Mouse (Mus musculus): ENCODE data around the gene Nop53. TPM values are rescaled to one million over a fixed set of nuclear protein-coding genes. Genes with fewer than 3 reads are reported as not detected.
A peak's percentile ranks its signal among the peaks of the same experiment; 100 is the strongest.

Gene Nop53
- 109 and 115 TPM in 2 replicates for polyA plus RNA-seq (2015; fragmentation: Nextera tagmentation; extraction: Ambion mirVana)

GRCm38 (mm10) chr7:15945721-15946536 lies at the start of gene Nop53:
Gene Nop53 (minus strand): TSS chr7:15946074.
- Histone ChIP-seq H3K36me3 (ENCODE audit: control insufficient read depth, insufficient read depth) (peaks cover 45% of the 10 kb centered on the region), H3K9me3 (ENCODE audit: control insufficient read depth) (no peaks in the 10 kb centered on the region), H3K9ac (ENCODE audit: low read depth, low read length) (peak within 1 kb of the TSS; percentile 58), H3K4me3 (ENCODE audit: low read depth, low read length) (peak within 1 kb of the TSS; percentile 66), H3K27me3 (replicated peaks; ENCODE audit: control insufficient read depth, insufficient read depth, low read length) (no peaks in the 10 kb centered on the region), H3K4me1 (replicated peaks; ENCODE audit: control insufficient read depth, insufficient read depth, low read length) (no peaks in the 10 kb centered on the region), H3K4me2 (replicated peaks; ENCODE audit: low read depth) (peak within 1 kb of the TSS; percentile 64), H3K27ac (ENCODE audit: low read depth, low read length) (peak within 1 kb of the TSS; percentile 88)
- peak; percentile 89 for ATAC-seq
- TF ChIP-seq CTCF (IDR thresholded peaks at IDR 0.05; ENCODE audit: low read depth), result no peak
- 2% methylated on average over 59 of the region's 59 CpGs for WGBS

GRCm38 (mm10) chr7:15993789-15994188 lies 47.9 kb upstream of the Nop53 start:
- no peaks in the 10 kb centered on the region for H3K27me3 ChIP-seq (replicated peaks; ENCODE audit: control insufficient read depth, insufficient read depth, low read length)
- H3K9ac ChIP-seq (ENCODE audit: low read depth, low read length), result no peak overlapping the region

GRCm38 (mm10) chr7:15993152-15993551 lies 47.3 kb upstream of the Nop53 start:
- peak; percentile 23; the same call in 1 of the 2 replicates for TF ChIP-seq CTCF (IDR thresholded peaks at IDR 0.05; ENCODE audit: low read depth)
- Histone ChIP-seq H3K4me1 (replicated peaks; ENCODE audit: control insufficient read depth, insufficient read depth, low read length) (peaks cover 3% of the 10 kb centered on the region; the same call in 1 of the 2 replicates), H3K27me3 (replicated peaks; ENCODE audit: control insufficient read depth, insufficient read depth, low read length) (no peaks in the 10 kb centered on the region), H3K36me3 (ENCODE audit: control insufficient read depth, insufficient read depth) (peaks cover 40% of the 10 kb centered on the region), H3K4me3 (ENCODE audit: low read depth, low read length) (no peak overlapping the region), H3K27ac (ENCODE audit: low read depth, low read length) (peak overlapping the region; percentile 94), H3K9ac (ENCODE audit: low read depth, low read length) (no peak overlapping the region), H3K4me2 (replicated peaks; ENCODE audit: low read depth) (peak overlapping the region; percentile 0; the same call in 1 of the 2 replicates), H3K9me3 (ENCODE audit: control insufficient read depth) (no peaks in the 10 kb centered on the region)
- peak; percentile 88 for ATAC-seq
- 24% methylated on average over 3 of the region's 3 CpGs for WGBS

More at GRCm38 (mm10) chr7:15993789-15994188, 47.9 kb upstream of the Nop53 start:
- ATAC-seq, result peak; percentile 78
- Histone ChIP-seq H3K4me2 (replicated peaks; ENCODE audit: low read depth) (no peak overlapping the region; the same call in 1 of the 2 replicates), H3K4me3 (ENCODE audit: low read depth, low read length) (no peak overlapping the region), H3K9me3 (ENCODE audit: control insufficient read depth) (no peaks in the 10 kb centered on the region), H3K4me1 (replicated peaks; ENCODE audit: control insufficient read depth, insufficient read depth, low read length) (peaks cover 3% of the 10 kb centered on the region; the same call in 1 of the 2 replicates), H3K36me3 (ENCODE audit: control insufficient read depth, insufficient read depth) (peaks cover 33% of the 10 kb centered on the region), H3K27ac (ENCODE audit: low read depth, low read length) (peak overlapping the region; percentile 94)
- 53% methylated on average over 4 of the region's 4 CpGs for WGBS
- TF ChIP-seq CTCF (IDR thresholded peaks at IDR 0.05; ENCODE audit: low read depth), result no peak

DNA sequence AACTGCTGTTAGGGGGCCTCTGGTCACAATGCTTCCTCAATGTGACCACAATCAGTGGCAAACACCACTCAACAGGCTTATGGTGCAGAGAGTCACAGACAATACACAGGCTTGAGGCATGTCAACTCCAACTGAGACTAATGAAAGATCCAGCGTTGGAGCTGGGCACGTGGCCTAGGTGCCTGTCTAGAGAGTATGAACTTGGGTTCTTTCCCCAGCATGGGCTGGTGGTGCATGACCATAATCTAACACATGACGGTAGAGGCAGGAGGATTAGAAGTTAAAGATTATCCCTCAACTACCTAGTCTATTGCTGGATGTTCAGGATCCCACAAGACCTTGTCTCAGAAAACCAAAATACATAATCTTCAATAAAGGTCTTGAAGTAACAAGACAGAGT lies 45.9 kb upstream of the Nop53 start:
- no peak overlapping the region for H3K9ac ChIP-seq (ENCODE audit: low read depth, low read length)
- TF ChIP-seq CTCF (IDR thresholded peaks at IDR 0.05; ENCODE audit: low read depth), result no peak
- no peak overlapping the region for H3K27ac ChIP-seq (ENCODE audit: low read depth, low read length)
- ATAC-seq, result no peak
- H3K36me3 ChIP-seq (ENCODE audit: control insufficient read depth, insufficient read depth), result peaks cover 47% of the 10 kb centered on the region
- H3K27me3 ChIP-seq (replicated peaks; ENCODE audit: control insufficient read depth, insufficient read depth, low read length), result no peaks in the 10 kb centered on the region
- no peak overlapping the region for H3K4me2 ChIP-seq (replicated peaks; ENCODE audit: low read depth)
- WGBS, result 81% methylated on average over 3 of the region's 3 CpGs
- H3K4me3 ChIP-seq (ENCODE audit: low read depth, low read length), result no peak overlapping the region
- H3K9me3 ChIP-seq (ENCODE audit: control insufficient read depth), result no peaks in the 10 kb centered on the region
- peaks cover 3% of the 10 kb centered on the region; the same call in 1 of the 2 replicates for H3K4me1 ChIP-seq (replicated peaks; ENCODE audit: control insufficient read depth, insufficient read depth, low read length)

GRCm38 (mm10) chr7:15987661-15988356 lies 41.9 kb upstream of the Nop53 start:
- H3K4me2 ChIP-seq (replicated peaks; ENCODE audit: low read depth), result no peak overlapping the region
- no peak for ATAC-seq
- no peaks in the 10 kb centered on the region for H3K4me1 ChIP-seq (replicated peaks; ENCODE audit: control insufficient read depth, insufficient read depth, low read length)
- H3K4me3 ChIP-seq (ENCODE audit: low read depth, low read length), result no peak overlapping the region
- no peaks in the 10 kb centered on the region for H3K9me3 ChIP-seq (ENCODE audit: control insufficient read depth)
- no peak overlapping the region for H3K9ac ChIP-seq (ENCODE audit: low read depth, low read length)
- H3K27me3 ChIP-seq (replicated peaks; ENCODE audit: control insufficient read depth, insufficient read depth, low read length), result no peaks in the 10 kb centered on the region
- no peak for TF ChIP-seq CTCF (IDR thresholded peaks at IDR 0.05; ENCODE audit: low read depth)
- H3K36me3 ChIP-seq (ENCODE audit: control insufficient read depth, insufficient read depth), result peaks cover 39% of the 10 kb centered on the region
- H3K27ac ChIP-seq (ENCODE audit: low read depth, low read length), result no peak overlapping the region
- WGBS, result 95% methylated on average over 16 of the region's 16 CpGs

DNA sequence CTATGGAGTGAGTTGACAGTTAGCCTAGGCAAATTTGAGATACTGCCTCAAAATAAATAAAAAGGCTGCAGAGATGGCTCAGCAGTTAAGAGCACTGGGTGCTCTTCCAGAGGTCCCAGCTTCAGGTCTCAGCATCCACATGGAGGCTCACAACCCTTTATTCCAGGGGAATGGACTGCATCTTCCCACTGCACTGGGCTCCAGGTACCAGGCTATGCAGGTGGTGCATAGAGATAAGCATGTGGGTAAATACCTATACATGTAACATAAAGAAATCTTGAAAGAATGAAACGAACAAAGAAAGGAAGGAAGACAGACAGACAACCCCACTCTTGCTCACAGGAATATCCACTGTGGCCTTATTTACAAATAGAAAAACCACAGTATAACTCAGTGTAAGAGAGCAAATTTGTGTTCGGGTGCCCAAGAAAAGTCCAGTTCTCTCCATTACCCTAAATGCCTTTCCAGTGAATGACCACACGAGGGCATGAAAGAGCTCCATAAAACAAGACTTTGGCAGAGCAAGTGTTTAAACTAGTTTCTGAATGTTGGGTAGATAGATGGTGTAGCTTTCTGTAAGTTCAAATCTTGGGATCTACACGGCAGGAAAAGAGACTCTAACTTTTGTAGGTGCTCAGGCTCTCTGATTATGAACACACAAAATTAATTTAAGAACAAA lies 37.0 kb upstream of the Nop53 start:
- Histone ChIP-seq H3K9ac (ENCODE audit: low read depth, low read length) (no peak overlapping the region), H3K36me3 (ENCODE audit: control insufficient read depth, insufficient read depth) (peaks cover 44% of the 10 kb centered on the region), H3K9me3 (ENCODE audit: control insufficient read depth) (no peaks in the 10 kb centered on the region), H3K27ac (ENCODE audit: low read depth, low read length) (no peak overlapping the region), H3K4me1 (replicated peaks; ENCODE audit: control insufficient read depth, insufficient read depth, low read length) (no peaks in the 10 kb centered on the region), H3K4me2 (replicated peaks; ENCODE audit: low read depth) (no peak overlapping the region), H3K27me3 (replicated peaks; ENCODE audit: control insufficient read depth, insufficient read depth, low read length) (no peaks in the 10 kb centered on the region), H3K4me3 (ENCODE audit: low read depth, low read length) (no peak overlapping the region)
- WGBS, result 30% methylated on average over 4 of the region's 4 CpGs
- no peak for ATAC-seq
- TF ChIP-seq CTCF (IDR thresholded peaks at IDR 0.05; ENCODE audit: low read depth), result peak; percentile 84

Data from intestine, postnatal 0 days (tissue).